In the genomic region with DNA sequence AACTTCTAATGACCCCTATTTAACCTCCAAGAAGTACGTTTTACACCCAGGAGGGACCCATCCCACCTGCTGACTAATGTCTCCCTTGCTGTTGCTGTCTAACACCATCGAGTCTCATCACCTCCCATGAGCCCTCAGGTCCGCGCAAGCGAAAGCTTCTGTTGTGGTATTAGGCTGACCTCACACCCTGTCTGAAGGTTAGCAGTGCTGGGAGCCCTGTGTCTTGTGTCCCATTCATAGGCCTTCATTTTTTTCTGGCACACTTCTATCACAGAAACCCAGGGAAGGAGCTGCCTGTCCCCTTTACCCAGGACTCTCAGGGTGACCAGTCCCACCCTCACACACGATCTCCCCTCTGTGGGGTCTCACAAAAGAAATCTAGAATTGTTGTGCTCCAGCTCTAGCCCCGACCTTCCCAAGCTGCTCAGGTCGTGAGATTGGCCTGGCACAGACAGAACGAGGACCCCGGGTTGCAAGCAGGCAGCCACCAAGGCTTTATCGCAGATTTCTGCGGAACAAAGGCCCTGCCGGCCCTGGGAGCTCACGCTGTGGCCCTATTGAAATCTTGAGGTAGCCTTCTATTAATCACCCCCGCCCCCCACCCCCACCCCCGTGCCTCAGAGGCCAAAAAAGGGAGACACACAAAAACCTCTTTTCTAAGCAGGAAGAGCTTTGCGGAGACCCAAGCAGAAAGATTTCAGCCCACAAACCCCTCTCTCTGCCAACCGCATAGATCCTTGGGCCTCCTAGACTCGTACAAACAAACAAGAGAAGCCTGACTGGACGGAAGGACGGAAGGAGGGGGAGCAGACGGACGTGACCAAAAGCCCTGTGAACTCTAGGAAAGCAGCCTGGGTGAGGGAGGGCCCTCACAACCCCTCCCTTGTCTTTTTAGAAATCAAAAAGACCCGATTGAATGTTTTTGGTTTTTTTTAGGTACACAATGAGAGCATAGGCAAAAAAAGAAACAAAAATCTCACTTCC, we compare ENCODE assay signal across 8 mouse cellular contexts. TPM values are rescaled to one million over a fixed set of nuclear protein-coding genes. Genes with fewer than 3 reads are reported as not detected.
DNase-seq lines count a peak whose midpoint lies in the region; ATAC-seq and TF ChIP-seq lines count a peak whose summit lies in the region.

No protein-coding gene starts in this region.

- peak; percentile 48 for ATAC-seq in forebrain, embryonic 12.5 days (ENCODE audit: low FRiP score)
- no peak for ATAC-seq in limb, embryonic 14.5 days (ENCODE audit: low FRiP score, low read depth)
- ATAC-seq in activated CD4-positive, CD25-positive, alpha-beta regulatory T cell, adult 4 months = no peak

- H3K9me3 ChIP-seq in forebrain, embryonic 12.5 days = 0 out of 2 replicates have a peak, but pooled peaks cover 6% of the 10 kb centered on the region
- no peaks in the 10 kb centered on the region for H3K9me3 ChIP-seq in limb, embryonic 14.5 days (ENCODE audit: control insufficient read depth, low read length)

- 44% methylated on average over 24 of the region's 24 CpGs for WGBS in kidney, adult 2 months
- 2% methylated on average over 24 of the region's 24 CpGs for WGBS in forebrain, embryonic 12.5 days
- 22% methylated on average over 24 of the region's 24 CpGs for WGBS in limb, embryonic 14.5 days

- H3K4me3 ChIP-seq in kidney, adult 2 months (ENCODE audit: insufficient read depth, low read depth, low read length) = no peak overlapping the region
- H3K4me3 ChIP-seq in forebrain, embryonic 12.5 days (replicated peaks) = no peak overlapping the region
- H3K4me3 ChIP-seq in limb, embryonic 14.5 days (replicated peaks; ENCODE audit: low read length) = no peak overlapping the region

- TF ChIP-seq CTCF in kidney, adult 2 months (conservative IDR thresholded peaks at IDR 0.05; ENCODE audit: insufficient read depth, insufficient read length, low read depth, low read length) = no peak

- peak overlapping the region; percentile 33 for H3K9ac ChIP-seq in forebrain, embryonic 12.5 days
- H3K9ac ChIP-seq in limb, embryonic 14.5 days (ENCODE audit: low read depth, low read length, severe bottlenecking) = peak overlapping the region; percentile 40; the same call in 1 of the 2 replicates

- H3K27ac ChIP-seq in kidney, adult 2 months (ENCODE audit: insufficient read depth, low read depth, low read length) = no peak overlapping the region
- peak overlapping the region; percentile 96 for H3K27ac ChIP-seq in forebrain, embryonic 12.5 days
- peak overlapping the region; percentile 73 for H3K27ac ChIP-seq in limb, embryonic 14.5 days (replicated peaks; ENCODE audit: low read depth, low read length)

- no peaks in the 10 kb centered on the region for H3K36me3 ChIP-seq in kidney, adult 2 months (ENCODE audit: control insufficient read depth, insufficient read depth, low read length)
- H3K36me3 ChIP-seq in forebrain, embryonic 12.5 days (replicated peaks) = 0 out of 2 replicates have a peak, but pooled peaks cover 3% of the 10 kb centered on the region
- H3K36me3 ChIP-seq in limb, embryonic 14.5 days (ENCODE audit: control insufficient read depth, insufficient read depth, low read length) = no peaks in the 10 kb centered on the region

- no peak for TF ChIP-seq POLR2A in kidney, adult 2 months (IDR thresholded peaks at IDR 0.05; ENCODE audit: low read depth, low read length)
- no peak for TF ChIP-seq POLR2A in limb, embryonic 14.5 days (IDR thresholded peaks at IDR 0.05; ENCODE audit: borderline replicate concordance, extremely low read depth, insufficient read depth, insufficient read length)

- H3K27me3 ChIP-seq in kidney, adult 2 months (replicated peaks; ENCODE audit: control insufficient read depth, insufficient read depth, low read length) = no peaks in the 10 kb centered on the region
- H3K27me3 ChIP-seq in forebrain, embryonic 12.5 days = no peaks in the 10 kb centered on the region
- no peaks in the 10 kb centered on the region for H3K27me3 ChIP-seq in limb, embryonic 14.5 days (ENCODE audit: control insufficient read depth, insufficient read depth, low read length)

- peak overlapping the region; percentile 35 for H3K4me2 ChIP-seq in forebrain, embryonic 12.5 days
- H3K4me2 ChIP-seq in limb, embryonic 14.5 days (replicated peaks; ENCODE audit: low read depth, low read length, severe bottlenecking) = no peak overlapping the region

- peak; percentile 27 for DNase-seq in kidney, postnatal 10 days
- DNase-seq in kidney, adult 2 months = no peak
- no peak for DNase-seq in limb, embryonic 14.5 days (ENCODE audit: low spot score)
- peak; percentile 49 for DNase-seq in naive thymus-derived CD4-positive, alpha-beta T cell, adult 2 months (ENCODE audit: low read depth)
- DNase-seq in right cerebral cortex, postnatal 36 days (ENCODE audit: low spot score in 2 of 2) = no peak
- DNase-seq in adrenal gland, postnatal 10 days = no peak

- H3K4me1 ChIP-seq in kidney, adult 2 months (ENCODE audit: control insufficient read depth, insufficient read depth, low read length) = peaks cover 4% of the 10 kb centered on the region; the same call in 1 of the 2 replicates
- peaks cover 45% of the 10 kb centered on the region for H3K4me1 ChIP-seq in forebrain, embryonic 12.5 days
- peaks cover 24% of the 10 kb centered on the region; the same call in 1 of the 2 replicates for H3K4me1 ChIP-seq in limb, embryonic 14.5 days (ENCODE audit: control insufficient read depth, insufficient read depth, low read length)

RNA-seq across cellular contexts. Expression of a gene that starts 29.8 kb away (rescaled TPM):
- polyA plus RNA-seq in kidney, adult 2 months (2012; rRNA removed) = 11.6 and 12.4 TPM in 2 replicates
- 5.2 and 5.9 TPM in 2 replicates for polyA plus RNA-seq in forebrain, embryonic 12.5 days (2016; fragmentation: Nextera tagmentation; extraction: Ambion mirVana)
- polyA plus RNA-seq in limb, embryonic 14.5 days (2012; rRNA removed) = 18.6 and 22.1 TPM in 2 replicates
- polyA plus RNA-seq in limb, embryonic 14.5 days (2014; fragmentation: Nextera tagmentation; extraction: Ambion mirVana) = 6.0 and 6.7 TPM in 2 replicates
- total RNA-seq in adrenal gland, postnatal 10 days (2021) = 10 to 100 TPM; 22.9 to 23.6 TPM
- polyA plus RNA-seq in activated CD4-positive, CD25-positive, alpha-beta regulatory T cell, adult 4 months (2017; shearing (Covaris generic)) = 10 to 100 TPM in 1 of 2 experiments, 1 to 10 TPM in 1; 9.4 to 13.3 TPM

Comparison
In these comparisons a context has a peak if more than half of its experiments do, and no peak if none do; other contexts are left out.
1. DNase-seq: peak in kidney, postnatal 10 days (single experiment) and naive thymus-derived CD4-positive, alpha-beta T cell, adult 2 months (single experiment); none in kidney, adult 2 months (single experiment), limb, embryonic 14.5 days (single experiment), right cerebral cortex, postnatal 36 days (0 of 2) and adrenal gland, postnatal 10 days (single experiment).